Mouse (Mus musculus): ENCODE data around the gene Slc25a10. TPM values are rescaled to one million over a fixed set of nuclear protein-coding genes. Genes with fewer than 3 reads are reported as not detected.
A peak's percentile ranks its signal among the peaks of the same experiment; 100 is the strongest.

Gene Slc25a10
- polyA plus RNA-seq, 1 experiment from 2014 or later, result 70.9 TPM

DNA sequence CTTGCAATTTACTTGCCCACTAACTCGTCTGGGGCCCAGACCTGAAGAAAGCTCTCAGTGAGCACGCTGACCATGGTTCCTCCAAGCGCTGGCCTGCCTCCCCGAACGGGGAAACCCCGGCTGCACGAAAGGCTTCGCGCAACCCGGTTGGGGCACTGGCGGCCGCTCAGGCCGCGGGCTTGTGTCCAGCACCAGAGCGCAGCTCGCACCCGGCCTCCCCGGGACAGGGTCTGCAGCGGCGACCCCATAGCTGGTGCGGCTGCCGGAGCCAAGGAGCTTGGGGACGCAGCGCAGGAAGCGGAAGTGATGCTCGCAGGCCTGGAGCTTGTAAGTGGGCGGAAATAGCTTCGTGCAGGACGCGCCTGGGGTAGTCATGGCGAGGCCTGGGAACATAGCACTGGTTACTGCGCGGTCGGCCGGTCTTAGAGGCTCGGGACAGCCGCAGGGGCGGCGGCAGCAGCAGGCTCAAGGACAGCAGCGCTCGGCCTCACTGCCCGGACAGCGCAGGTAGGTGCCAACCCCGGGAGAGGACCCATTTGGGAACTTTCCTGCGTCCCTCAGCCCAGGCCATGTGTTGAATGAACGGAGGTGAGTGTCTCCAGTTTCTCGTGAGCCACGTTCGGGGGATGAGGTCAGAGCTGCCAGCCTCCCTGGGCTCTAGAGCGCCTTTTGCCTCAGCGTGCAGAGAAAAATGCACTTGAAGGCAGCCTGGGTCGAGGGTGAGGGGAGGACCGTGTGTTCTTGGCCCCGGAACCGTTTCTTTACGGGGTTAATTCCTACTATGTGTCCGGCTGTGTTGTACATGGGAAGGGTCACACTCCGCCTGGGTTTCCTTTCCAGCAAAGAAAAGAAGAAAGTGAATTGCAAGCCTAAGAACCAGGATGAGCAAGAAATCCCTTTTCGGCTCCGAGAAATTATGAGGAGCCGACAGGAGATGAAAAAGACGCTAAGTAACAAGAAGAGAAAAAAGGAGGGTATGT, 33.6 kb upstream of the Slc25a10 start, which contains the start of the genes Oxld1 and Ccdc137:
Gene Oxld1, minus strand, starts transcription at position 297 of the 980 bp plus-strand sequence.
Gene Ccdc137, plus strand, starts transcription at position 344 of the 980 bp plus-strand sequence.
- peak; percentile 91 for ATAC-seq (ENCODE audit: borderline replicate concordance, extremely low read depth, low FRiP score, low TSS enrichment)

DNA sequence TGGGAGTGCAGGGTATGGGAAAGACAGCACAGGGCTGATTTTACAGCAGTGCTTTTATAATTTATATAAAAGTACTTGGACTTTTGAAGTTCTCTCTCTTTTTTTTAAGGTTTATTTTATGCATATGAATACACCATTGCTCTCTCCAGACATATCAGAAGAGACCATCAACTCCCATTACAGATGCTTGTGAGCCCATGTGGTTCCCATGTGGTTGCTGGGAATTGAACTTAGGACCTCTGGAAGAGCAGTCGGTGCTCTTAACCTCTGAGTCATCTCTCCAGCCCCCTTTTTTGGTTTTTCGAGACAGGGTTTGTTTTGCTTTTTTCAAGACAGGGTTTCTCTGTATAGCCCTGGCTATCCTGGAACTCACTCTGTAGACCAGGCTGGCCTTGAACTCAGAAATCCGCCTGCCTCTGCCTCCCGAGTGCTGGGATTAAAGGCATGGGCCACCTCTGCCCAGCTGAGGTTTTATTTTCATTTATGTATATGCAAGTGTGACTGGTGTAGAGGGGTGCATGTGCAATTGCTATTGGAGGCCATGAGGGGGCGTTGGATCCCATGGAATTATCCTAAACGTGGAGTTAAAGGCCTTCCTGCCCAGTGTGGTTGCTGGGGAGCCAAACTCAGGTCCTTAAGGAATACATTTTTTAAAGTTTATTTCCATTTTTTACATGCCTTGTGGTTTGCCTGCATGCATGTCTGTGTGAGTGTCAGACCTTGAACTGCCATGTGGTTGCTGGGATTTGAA, 32.6 kb upstream of the Slc25a10 start:
- Histone ChIP-seq H3K27ac (no peak overlapping the region), H3K27me3 (no peaks in the 10 kb centered on the region), H3K36me3 (peaks cover 44% of the 10 kb centered on the region), H3K4me1 (peaks cover 20% of the 10 kb centered on the region), H3K9me3 (no peaks in the 10 kb centered on the region), H3K9ac (peak overlapping the region; percentile 93), H3K4me3 (peak overlapping the region; percentile 87), H3K4me2 (peak overlapping the region; percentile 90)
- ATAC-seq (ENCODE audit: borderline replicate concordance, extremely low read depth, low FRiP score, low TSS enrichment), result no peak
- WGBS, result 60% methylated on average over 6 of the region's 6 CpGs

More for the DNA sequence above, 33.6 kb upstream of the Slc25a10 start, which contains the start of the genes Oxld1 and Ccdc137:
- no peaks in the 10 kb centered on the region for H3K27me3 ChIP-seq
- peaks cover 38% of the 10 kb centered on the region for H3K36me3 ChIP-seq
- H3K9me3 ChIP-seq, result no peaks in the 10 kb centered on the region
- peaks cover 20% of the 10 kb centered on the region for H3K4me1 ChIP-seq
- peak within 1 kb of the TSS; percentile 87 for H3K4me3 ChIP-seq
- peak within 1 kb of the TSS; percentile 90 for H3K4me2 ChIP-seq
- peak within 1 kb of the TSS; percentile 73 for H3K27ac ChIP-seq
- H3K9ac ChIP-seq, result peak within 1 kb of the TSS; percentile 93
- WGBS, result 3% methylated on average over 62 of the region's 62 CpGs

DNA sequence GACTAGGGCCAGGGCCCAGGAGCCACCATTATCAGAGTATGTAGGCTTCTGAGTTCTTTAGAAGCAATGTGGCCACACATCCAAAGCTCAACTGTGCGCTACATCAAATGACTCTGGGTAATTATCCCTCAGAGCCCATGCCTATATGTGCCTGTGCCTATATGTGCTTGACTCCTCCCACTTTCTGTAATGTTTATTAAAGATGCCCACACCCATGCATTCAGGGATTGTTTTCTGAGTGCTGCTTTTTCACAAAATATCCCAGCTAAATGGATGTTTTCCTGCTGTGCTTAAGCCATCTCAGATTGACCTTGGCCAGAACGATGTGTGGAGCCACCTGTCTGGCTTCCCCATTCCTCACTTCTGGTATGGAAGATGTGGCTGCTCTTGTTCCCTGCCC, 28.1 kb upstream of the Slc25a10 start:
- peaks cover 27% of the 10 kb centered on the region for H3K4me1 ChIP-seq
- no peaks in the 10 kb centered on the region for H3K9me3 ChIP-seq
- no peak for ATAC-seq (ENCODE audit: borderline replicate concordance, extremely low read depth, low FRiP score, low TSS enrichment)
- no peak overlapping the region for H3K4me2 ChIP-seq
- H3K27me3 ChIP-seq, result no peaks in the 10 kb centered on the region
- H3K4me3 ChIP-seq, result no peak overlapping the region
- H3K9ac ChIP-seq, result no peak overlapping the region
- no peak overlapping the region for H3K27ac ChIP-seq
- H3K36me3 ChIP-seq, result peaks cover 55% of the 10 kb centered on the region
- WGBS, result 83% methylated on average over 2 of the region's 2 CpGs

DNA sequence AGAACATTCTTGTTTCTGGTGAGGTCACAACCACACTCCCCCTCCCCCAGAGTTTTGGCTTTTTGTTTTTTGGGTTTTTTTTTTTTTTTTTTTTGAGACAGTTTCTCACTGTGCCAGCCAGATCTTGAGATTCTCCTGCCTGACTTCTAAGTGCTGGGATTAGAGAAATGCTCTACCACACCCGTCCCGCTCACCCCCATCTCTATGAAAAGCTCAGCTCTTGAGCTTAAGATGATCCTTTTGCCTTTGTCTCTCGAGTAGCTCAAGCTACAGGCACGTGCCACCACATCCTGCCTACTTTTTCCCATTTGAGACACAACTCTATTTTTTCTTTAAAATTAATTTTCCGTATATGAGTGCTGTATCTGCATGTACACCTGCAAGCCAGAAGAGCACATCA, 27.3 kb upstream of the Slc25a10 start:
- Histone ChIP-seq H3K4me2 (no peak overlapping the region), H3K4me1 (peaks cover 22% of the 10 kb centered on the region), H3K36me3 (peaks cover 54% of the 10 kb centered on the region), H3K9ac (no peak overlapping the region), H3K27me3 (no peaks in the 10 kb centered on the region), H3K4me3 (no peak overlapping the region), H3K9me3 (no peaks in the 10 kb centered on the region), H3K27ac (no peak overlapping the region)
- no peak for ATAC-seq (ENCODE audit: borderline replicate concordance, extremely low read depth, low FRiP score, low TSS enrichment)
- WGBS, result 83% methylated on average over 5 of the region's 5 CpGs

DNA sequence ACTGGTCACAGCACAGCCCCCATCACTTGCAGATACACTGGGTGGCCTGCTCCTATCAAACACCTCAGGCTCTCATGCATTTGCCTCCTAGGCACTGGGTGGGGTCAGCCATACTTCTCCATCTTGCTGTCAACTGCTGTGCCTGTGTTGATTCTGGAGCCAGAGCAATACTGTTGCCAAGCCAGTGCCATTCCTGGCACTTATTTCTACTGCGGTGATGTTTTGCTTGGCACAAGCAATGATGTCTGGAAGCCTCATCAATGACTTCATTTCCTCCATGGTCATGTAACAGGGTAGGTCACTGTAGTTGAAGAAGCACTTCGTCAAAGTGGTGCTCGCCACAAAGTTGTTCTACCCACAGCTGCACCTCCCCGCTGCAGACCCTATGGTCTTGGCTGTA, 26.1 kb upstream of the Slc25a10 start:
- Histone ChIP-seq H3K4me3 (0 out of 2 replicates have a peak overlapping the region, but pooled peaks have one; percentile 96), H3K27me3 (no peaks in the 10 kb centered on the region), H3K36me3 (peaks cover 56% of the 10 kb centered on the region), H3K9ac (no peak overlapping the region), H3K4me1 (peaks cover 20% of the 10 kb centered on the region), H3K4me2 (0 out of 2 replicates have a peak overlapping the region, but pooled peaks have one; percentile 84), H3K27ac (no peak overlapping the region), H3K9me3 (no peaks in the 10 kb centered on the region)
- WGBS, result 85% methylated on average over 4 of the region's 4 CpGs
- no peak for ATAC-seq (ENCODE audit: borderline replicate concordance, extremely low read depth, low FRiP score, low TSS enrichment)

DNA sequence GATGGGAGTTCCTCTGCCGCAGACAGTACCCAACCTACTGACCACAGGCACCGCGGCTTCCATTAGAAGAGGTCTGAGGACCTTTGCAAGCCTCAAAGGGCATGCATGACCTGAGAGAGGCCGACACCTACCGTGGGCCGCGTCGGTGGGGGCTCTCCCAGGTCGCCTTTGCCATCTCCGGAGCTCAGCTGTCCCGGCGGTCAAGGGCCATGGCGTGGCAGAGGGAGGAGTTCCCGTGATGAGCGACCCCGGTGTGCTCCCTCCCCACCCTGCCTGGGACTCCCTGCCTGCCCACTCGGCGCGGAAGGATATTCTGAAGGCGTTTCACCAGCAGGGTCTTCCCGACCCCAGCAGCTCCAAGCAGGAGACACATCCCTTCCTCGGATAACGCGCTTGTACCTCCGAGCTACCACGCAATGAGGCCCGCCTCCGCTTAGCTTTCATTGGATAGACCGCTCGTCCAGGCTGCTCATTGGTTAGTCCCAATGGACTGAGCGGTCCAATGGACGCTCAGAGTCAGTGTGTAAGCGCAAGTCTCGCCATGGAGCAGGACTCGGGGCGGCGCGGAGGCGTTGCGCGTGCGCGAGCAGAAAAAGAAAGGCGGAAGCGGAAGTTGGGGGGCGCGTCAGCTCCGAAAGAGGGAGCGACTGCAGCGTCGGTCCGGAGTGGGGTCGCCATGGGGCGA, 24.4 kb upstream of the Slc25a10 start, which contains the start of gene Arl16:
Gene Arl16, minus strand, starts transcription at position 557 of the 685 bp plus-strand sequence.
- H3K27ac ChIP-seq, result peak within 1 kb of the TSS; percentile 29; the same call in 1 of the 2 replicates
- peaks cover 57% of the 10 kb centered on the region for H3K36me3 ChIP-seq
- H3K4me3 ChIP-seq, result peak within 1 kb of the TSS; percentile 96
- ATAC-seq (ENCODE audit: borderline replicate concordance, extremely low read depth, low FRiP score, low TSS enrichment), result peak; percentile 100
- H3K4me1 ChIP-seq, result peaks cover 20% of the 10 kb centered on the region
- no peaks in the 10 kb centered on the region for H3K9me3 ChIP-seq
- H3K4me2 ChIP-seq, result peak within 1 kb of the TSS; percentile 84
- H3K27me3 ChIP-seq, result no peaks in the 10 kb centered on the region
- peak within 1 kb of the TSS; percentile 92 for H3K9ac ChIP-seq
- under 1% methylated on average over 54 of the region's 54 CpGs for WGBS

DNA sequence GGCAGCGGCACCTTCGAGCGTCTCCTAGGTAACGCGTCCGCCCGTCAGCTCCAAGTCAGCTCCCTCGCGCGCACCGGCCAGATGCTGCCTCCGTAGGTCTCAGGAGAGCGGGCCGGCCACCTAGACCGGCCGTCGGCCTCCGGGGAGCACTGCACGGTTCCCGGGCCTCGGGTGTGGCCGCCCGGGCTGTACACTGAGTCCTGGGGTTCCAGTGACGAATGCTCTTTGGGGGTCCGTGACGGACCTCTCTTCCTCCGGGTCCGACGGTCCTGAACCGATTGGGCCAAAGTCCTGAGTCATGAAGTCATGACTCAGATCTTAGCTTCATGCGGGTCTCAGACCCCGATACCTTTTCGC, 23.9 kb upstream of the Slc25a10 start:
- WGBS, result under 1% methylated on average over 33 of the region's 33 CpGs
- Histone ChIP-seq H3K4me3 (peak overlapping the region; percentile 96), H3K27me3 (no peaks in the 10 kb centered on the region), H3K9ac (peak overlapping the region; percentile 92), H3K4me1 (peaks cover 20% of the 10 kb centered on the region), H3K4me2 (peak overlapping the region; percentile 81), H3K9me3 (no peaks in the 10 kb centered on the region), H3K27ac (0 out of 2 replicates have a peak overlapping the region, but pooled peaks have one; percentile 3), H3K36me3 (peaks cover 57% of the 10 kb centered on the region)
- no peak for ATAC-seq (ENCODE audit: borderline replicate concordance, extremely low read depth, low FRiP score, low TSS enrichment)

DNA sequence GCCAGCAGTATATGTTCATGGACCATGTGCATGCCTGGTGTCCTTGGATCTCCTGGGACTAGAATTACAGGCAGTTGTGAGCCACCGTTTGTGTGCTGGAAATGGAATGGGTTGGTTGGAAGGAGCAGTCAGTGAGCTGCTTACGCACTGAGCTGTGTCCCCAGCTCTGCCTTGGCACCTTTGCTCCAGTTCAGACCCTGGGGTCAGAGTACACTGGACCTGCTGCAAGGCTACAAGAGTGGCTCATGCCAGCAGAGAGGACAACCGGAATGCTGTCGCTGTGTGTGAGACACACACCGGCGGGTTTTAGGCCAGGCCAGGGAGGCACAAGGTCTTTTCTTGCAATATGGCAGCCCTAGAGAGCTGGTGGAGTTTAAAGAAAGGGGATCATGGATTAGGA, 19.6 kb upstream of the Slc25a10 start:
- Histone ChIP-seq H3K4me3 (no peak overlapping the region), H3K4me1 (peaks cover 10% of the 10 kb centered on the region), H3K36me3 (peaks cover 71% of the 10 kb centered on the region), H3K27me3 (no peaks in the 10 kb centered on the region), H3K4me2 (no peak overlapping the region), H3K9ac (no peak overlapping the region), H3K9me3 (no peaks in the 10 kb centered on the region), H3K27ac (no peak overlapping the region)
- ATAC-seq (ENCODE audit: borderline replicate concordance, extremely low read depth, low FRiP score, low TSS enrichment), result no peak
- 92% methylated on average over 6 of the region's 6 CpGs for WGBS

DNA sequence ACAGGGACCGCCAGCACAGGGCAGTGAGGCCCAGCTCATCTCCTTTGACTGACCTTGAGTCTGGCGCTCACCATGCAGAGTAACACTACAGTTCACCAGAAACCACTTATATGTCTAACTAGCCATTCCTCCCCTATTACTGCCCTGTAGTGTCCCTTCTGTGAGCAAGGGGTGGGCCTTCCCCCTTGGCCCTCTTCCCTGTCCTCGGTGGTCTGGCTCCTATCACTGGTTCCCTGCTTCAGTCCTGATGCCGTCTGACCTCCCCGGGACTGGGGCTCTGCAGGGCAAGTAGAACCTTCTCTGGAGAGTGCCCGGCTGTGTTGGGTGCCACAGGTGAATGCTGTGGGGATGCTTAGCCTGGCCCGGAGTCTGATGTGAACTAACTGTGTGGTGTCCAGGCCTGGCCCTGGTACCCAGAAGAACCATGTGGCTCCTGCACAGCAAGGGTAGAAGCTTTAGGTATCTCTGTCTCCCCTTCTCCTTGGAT, 8.1 kb upstream of the Slc25a10 start:
- H3K27me3 ChIP-seq, result no peaks in the 10 kb centered on the region
- peak overlapping the region; percentile 83 for H3K4me2 ChIP-seq
- no peak overlapping the region for H3K27ac ChIP-seq
- peak overlapping the region; percentile 81; the same call in 1 of the 2 replicates for H3K9ac ChIP-seq
- no peaks in the 10 kb centered on the region for H3K9me3 ChIP-seq
- H3K36me3 ChIP-seq, result peaks cover 70% of the 10 kb centered on the region
- ATAC-seq (ENCODE audit: borderline replicate concordance, extremely low read depth, low FRiP score, low TSS enrichment), result no peak
- peak overlapping the region; percentile 71; the same call in 1 of the 2 replicates for H3K4me3 ChIP-seq
- H3K4me1 ChIP-seq, result peaks cover 16% of the 10 kb centered on the region
- 85% methylated on average over 7 of the region's 7 CpGs for WGBS

DNA sequence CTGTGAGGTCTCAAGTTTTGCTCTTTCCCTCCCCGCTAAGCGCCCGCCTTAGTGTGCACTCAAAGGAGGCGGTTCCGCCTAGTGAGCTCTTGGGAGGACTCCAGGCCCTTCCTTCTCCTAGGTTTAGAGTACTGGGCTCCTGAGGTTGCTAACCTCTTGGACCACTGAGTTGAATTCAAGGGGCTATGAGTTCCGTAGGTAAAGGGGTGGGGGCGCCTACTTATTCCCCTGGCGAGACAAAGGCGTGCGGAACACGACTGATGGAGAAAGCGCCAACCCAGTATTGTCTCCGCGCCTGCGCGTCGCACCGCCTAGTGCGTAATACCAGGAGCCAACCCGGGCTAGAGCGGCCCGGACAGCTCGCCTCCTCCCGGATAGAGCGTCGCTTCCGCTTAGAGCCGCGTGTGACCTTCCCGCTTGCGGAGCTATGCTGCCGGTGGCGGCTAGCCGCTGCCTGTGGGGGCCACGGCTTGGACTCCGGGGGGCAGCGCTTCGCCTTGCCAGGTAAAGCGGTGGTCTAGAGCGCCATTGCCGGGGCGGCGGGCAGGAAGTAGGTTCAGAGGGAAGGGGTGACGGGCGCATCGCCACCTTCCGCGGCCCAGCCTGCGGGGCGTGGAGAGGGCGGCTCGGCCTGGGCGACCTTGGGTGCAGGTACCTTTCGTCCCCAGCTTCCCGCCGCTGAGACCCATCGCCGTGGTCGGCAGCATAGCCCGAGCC, 7.2 kb upstream of the Slc25a10 start, which contains the start of gene Mrpl12:
Gene Mrpl12, plus strand, starts transcription at position 349 of the 717 bp plus-strand sequence.
- H3K4me2 ChIP-seq, result peak within 1 kb of the TSS; percentile 83
- peak within 1 kb of the TSS; percentile 81 for H3K9ac ChIP-seq
- peak within 1 kb of the TSS; percentile 55 for H3K27ac ChIP-seq
- peaks cover 17% of the 10 kb centered on the region for H3K4me1 ChIP-seq
- no peaks in the 10 kb centered on the region for H3K27me3 ChIP-seq
- no peaks in the 10 kb centered on the region for H3K9me3 ChIP-seq
- peak within 1 kb of the TSS; percentile 71 for H3K4me3 ChIP-seq
- under 1% methylated on average over 60 of the region's 60 CpGs for WGBS
- peaks cover 67% of the 10 kb centered on the region for H3K36me3 ChIP-seq
- ATAC-seq (ENCODE audit: borderline replicate concordance, extremely low read depth, low FRiP score, low TSS enrichment), result peak; percentile 93
